Mouse (Mus musculus): Measurements from ENCODE around the gene Trp53i11.
A peak's percentile ranks its signal among the peaks of the same experiment; 100 is the strongest.

Trp53i11 gene

GRCm38 (mm10) chr2:93199531-93199974, 12.2 kb downstream of the Trp53i11 start:
- DNase-seq (ENCODE audit: low spot score in 2 of 2), result no peak

- no peak for DNase-seq (ENCODE audit: low spot score in 2 of 2)
Observed at GRCm38 (mm10) chr2:93200681-93201340, 13.5 kb downstream of the Trp53i11 start.

GRCm38 (mm10) chr2:93201997-93202396, 14.6 kb downstream of the Trp53i11 start:
- DNase-seq (ENCODE audit: low spot score in 2 of 2), result no peak

DNA sequence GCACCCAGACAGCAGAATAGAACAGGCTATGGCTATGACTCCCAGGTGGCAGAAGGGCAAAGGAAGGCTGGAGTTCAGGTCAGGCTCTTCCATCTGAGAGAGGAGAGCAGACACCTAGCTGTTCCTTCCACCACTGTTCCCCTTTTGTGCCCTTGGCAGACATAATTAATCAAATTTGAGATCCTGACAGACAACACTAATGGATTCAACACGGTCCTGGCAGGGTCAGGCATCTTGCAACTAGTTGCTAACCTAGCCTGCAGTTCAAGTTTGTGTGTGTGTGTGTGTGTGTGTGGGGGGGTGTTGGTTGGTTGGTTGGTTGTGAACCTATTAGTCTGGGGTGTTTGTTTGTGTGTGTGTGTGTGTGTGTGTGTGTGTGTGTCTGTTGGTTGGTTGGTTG, 15.4 kb downstream of the Trp53i11 start:
- DNase-seq (ENCODE audit: low spot score in 2 of 2), result no peak

DNA sequence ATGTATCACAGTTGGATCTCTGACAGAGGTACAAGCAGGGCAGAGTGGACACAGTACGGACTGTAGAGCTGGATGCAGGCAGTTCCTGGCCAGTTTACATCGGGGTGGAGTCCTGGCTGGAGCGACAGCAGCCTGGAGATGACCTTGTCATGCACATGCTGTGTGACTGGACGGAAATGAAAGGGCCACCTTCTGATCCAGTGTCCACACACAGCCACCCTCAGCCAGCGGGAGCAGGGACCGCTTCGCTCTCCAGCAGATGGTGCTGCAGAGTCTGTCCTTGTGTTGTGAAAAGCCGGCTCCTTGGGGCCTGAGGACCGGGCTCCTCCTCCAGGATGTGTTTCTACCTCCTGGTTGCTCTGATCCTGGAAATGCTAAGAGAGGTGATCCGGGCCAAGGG, 16.3 kb downstream of the Trp53i11 start:
- DNase-seq (ENCODE audit: low spot score in 2 of 2), result peak; percentile 67 to 79

DNA sequence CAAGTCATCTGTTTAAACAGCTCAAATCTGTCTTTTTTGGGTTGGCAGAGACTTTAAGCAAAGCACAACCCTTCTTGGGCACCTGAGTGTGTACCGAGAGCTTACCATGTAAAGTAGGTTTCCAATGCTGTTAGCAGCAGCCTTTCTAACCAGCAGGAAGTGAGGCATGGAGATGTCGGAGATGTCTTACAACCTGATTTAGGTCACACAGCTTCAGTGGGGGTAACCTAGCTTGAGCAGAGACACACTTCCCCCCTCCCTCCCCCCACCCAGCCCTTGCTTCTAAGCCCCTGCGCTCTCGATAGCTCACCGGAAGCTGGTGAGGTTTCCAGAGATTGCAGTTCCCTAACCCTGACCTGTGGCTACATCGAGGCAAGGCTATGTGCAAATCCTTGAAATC, 17.2 kb downstream of the Trp53i11 start:
- DNase-seq (ENCODE audit: low spot score in 2 of 2), result no peak

GRCm38 (mm10) chr2:93206126-93206525, 18.8 kb downstream of the Trp53i11 start:
- no peak for DNase-seq (ENCODE audit: low spot score in 2 of 2)

GRCm38 (mm10) chr2:93212386-93212785, 25.0 kb downstream of the Trp53i11 start:
- DNase-seq (ENCODE audit: low spot score in 2 of 2), result no peak

DNA sequence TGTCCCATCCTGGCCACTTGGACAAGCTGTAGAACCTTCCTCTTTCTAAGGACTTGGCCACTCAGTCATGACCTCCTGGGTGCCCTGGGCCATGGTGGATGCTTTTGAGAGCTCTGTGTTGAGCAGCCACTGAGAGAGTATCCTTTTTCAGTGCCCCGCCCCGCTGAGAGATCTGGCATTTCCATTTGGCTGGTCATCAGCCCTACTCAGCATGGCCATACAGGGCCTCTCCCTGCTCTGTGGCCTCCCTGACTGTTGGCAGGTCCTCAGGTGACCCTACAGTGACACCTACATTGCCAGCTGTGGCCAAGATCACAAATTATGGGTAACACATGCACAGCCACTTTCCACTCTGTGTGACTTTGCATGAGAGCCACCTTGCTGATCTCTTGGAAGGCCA, 25.5 kb downstream of the Trp53i11 start:
- DNase-seq (ENCODE audit: low spot score in 2 of 2), result no peak

GRCm38 (mm10) chr2:93214192-93214591, 26.8 kb downstream of the Trp53i11 start:
- no peak for DNase-seq (ENCODE audit: low spot score in 2 of 2)

DNA sequence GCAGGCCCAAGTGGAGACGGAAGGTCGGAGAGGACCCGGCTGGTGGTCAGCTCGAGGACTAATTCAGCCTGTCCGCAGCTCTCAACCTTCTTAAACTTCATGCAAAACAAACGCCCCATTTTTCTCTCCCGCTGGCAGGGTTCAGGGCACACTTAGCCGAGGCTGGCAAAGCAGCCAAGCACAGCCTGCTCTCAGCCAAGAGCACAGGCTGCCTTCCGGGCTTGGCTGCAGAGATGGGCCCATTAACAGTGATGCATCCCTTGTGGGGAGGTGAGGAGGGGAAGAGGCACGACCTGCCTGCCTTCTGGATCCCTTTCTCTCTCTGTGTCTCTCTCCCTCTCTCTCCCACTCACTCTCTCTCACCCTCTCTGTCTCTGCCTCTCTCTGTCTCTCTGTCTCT, 28.4 kb downstream of the Trp53i11 start:
- DNase-seq (ENCODE audit: low spot score in 2 of 2), result no peak

DNA sequence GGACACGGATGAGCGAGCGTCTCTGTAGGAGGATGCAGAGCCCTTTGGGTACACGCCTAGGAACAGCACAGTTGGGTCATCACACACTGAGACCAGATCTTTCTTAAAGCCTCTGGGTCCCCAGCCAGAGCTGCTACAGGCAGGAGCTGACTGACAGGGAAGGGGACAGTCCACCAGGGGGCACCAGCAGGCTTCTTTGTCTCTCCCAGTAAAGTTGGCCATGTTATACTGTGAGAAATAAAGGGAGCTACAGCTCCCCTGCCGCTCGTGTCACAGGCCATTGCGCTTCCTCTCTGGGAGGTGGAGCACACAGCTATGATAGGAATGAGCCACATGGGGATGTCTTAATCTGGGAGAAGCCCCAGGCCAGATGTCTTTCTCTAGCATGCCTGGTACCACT, 29.7 kb downstream of the Trp53i11 start:
- peak; percentile 90 to 93 for DNase-seq (ENCODE audit: low spot score in 2 of 2)

DNA sequence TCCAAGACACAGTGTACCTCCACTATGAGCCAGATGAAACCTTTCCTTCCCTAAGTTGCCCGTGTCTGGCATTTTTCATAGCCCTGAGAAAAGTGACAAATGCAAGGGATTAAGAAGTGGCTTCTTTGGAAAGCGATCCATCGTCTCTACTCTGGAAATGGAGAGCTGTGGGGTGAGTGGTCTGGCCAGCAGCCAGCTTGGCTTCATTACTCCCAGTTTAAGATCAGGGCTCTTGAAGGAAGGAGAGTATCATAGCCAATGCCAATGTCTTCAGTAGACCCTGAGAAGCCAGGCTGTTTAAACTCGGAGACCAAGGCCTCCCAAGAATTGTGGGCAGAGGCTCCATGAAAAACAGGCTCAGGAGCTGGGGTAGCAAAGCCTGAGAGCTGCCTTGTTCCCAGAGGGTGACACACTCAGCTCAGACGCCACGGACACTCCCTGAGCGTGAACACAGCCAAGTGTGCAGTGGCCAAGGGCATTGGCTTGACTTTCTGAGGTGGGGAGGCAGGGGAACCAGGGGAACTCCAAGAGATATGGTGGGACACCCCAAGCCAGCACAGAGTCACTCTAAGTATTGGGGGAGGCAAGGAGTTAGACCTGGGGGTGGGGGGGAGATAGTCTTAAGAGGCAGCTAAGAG, 31.1 kb downstream of the Trp53i11 start:
- DNase-seq (ENCODE audit: low spot score in 2 of 2), result no peak

GRCm38 (mm10) chr2:93219576-93219975, 32.2 kb downstream of the Trp53i11 start:
- no peak for DNase-seq (ENCODE audit: low spot score in 2 of 2)

- DNase-seq (ENCODE audit: low spot score in 2 of 2), result no peak
Observed at GRCm38 (mm10) chr2:93220447-93220846, 33.1 kb downstream of the Trp53i11 start.

GRCm38 (mm10) chr2:93223463-93223862, 36.1 kb downstream of the Trp53i11 start:
- no peak for DNase-seq (ENCODE audit: low spot score in 2 of 2)

- DNase-seq (ENCODE audit: low spot score in 2 of 2), result peak; percentile 69 to 76
Observed at GRCm38 (mm10) chr2:93226606-93227595, 39.6 kb downstream of the Trp53i11 start.

GRCm38 (mm10) chr2:93227713-93228479, 40.5 kb downstream of the Trp53i11 start:
- DNase-seq (ENCODE audit: low spot score in 2 of 2), result peak in 1 of 2 experiments; percentile 15

- DNase-seq (ENCODE audit: low spot score in 2 of 2), result no peak
Observed at GRCm38 (mm10) chr2:93228480-93228824, 41.1 kb downstream of the Trp53i11 start.

- DNase-seq (ENCODE audit: low spot score in 2 of 2), result no peak
Observed at GRCm38 (mm10) chr2:93232141-93232540, 44.8 kb downstream of the Trp53i11 start.

GRCm38 (mm10) chr2:93237055-93237454, 49.7 kb downstream of the Trp53i11 start:
- DNase-seq (ENCODE audit: low spot score in 2 of 2), result no peak

- DNase-seq (ENCODE audit: low spot score in 2 of 2), result no peak
Observed at GRCm38 (mm10) chr2:93238864-93239263, 51.5 kb downstream of the Trp53i11 start.

Measured in right cerebral cortex, adult 2 months (tissue).